Mouse (Mus musculus) neural tube, embryonic 15.5 days (tissue): ENCODE results near the gene Pak1. TPM values are rescaled to one million over a fixed set of nuclear protein-coding genes. Genes with fewer than 3 reads are reported as not detected.

Experiments used
- polyA plus RNA-seq: library from polyadenylated mRNA; unstranded; fragments of >200 nt; fragmentation: Nextera tagmentation; extraction: Ambion mirVana; gene quantifications from 2 replicates; pipeline ENCODE4 v1.2.1, GENCODE M21; 2015

Pak1 gene
- polyA plus RNA-seq, 1 experiment from 2014 or later = 134 TPM

Other genes starting within 250 kb of the Pak1 start
- 56.8 and 58.3 TPM in 2 replicates for gene Aamdc, start 209.0 kb upstream of the Pak1 start, polyA plus RNA-seq
- gene Rsf1, start 208.7 kb upstream of the Pak1 start, polyA plus RNA-seq = 24.3 and 25.2 TPM in 2 replicates
- 170 and 187 TPM in 2 replicates for gene Clns1a, start 91.9 kb upstream of the Pak1 start, polyA plus RNA-seq
- 22.6 and 35.4 TPM in 2 replicates for gene Aqp11, start 50.3 kb upstream of the Pak1 start, polyA plus RNA-seq
- gene Gdpd4, start 131.4 kb downstream of the Pak1 start, polyA plus RNA-seq = not detected in 2 replicates